Mouse (Mus musculus): ENCODE results near the gene Alpk1. TPM values are rescaled to one million over a fixed set of nuclear protein-coding genes. Genes with fewer than 3 reads are reported as not detected.

Alpk1 gene
- polyA plus RNA-seq, 1 experiment, result 1.6 TPM

GRCm38 (mm10) chr3:127759212-127759611, 21.1 kb downstream of the Alpk1 start:
- WGBS, result 12% methylated on average over 8 of the region's 8 CpGs
- H3K4me3 ChIP-seq (ENCODE audit: extremely low read depth, insufficient read depth, insufficient read length), result no peak overlapping the region
- no peaks in the 10 kb centered on the region for H3K27me3 ChIP-seq (ENCODE audit: control insufficient read depth, insufficient read depth, low read length)
- no peak overlapping the region for H3K27ac ChIP-seq (ENCODE audit: insufficient read depth, low read length)
- peak; percentile 7 to 14 for DNase-seq (ENCODE audit: low read depth in 1 of 2, low spot score in 2 of 2)
- H3K36me3 ChIP-seq (ENCODE audit: control insufficient read depth, insufficient read depth, low read length), result no peaks in the 10 kb centered on the region
- no peaks in the 10 kb centered on the region for H3K4me1 ChIP-seq (ENCODE audit: control insufficient read depth, insufficient read depth, insufficient read length)
- TF ChIP-seq CTCF (IDR thresholded peaks at IDR 0.05; ENCODE audit: extremely low read depth, insufficient read depth, insufficient read length, insufficient replicate concordance) (no peak), POLR2A (IDR thresholded peaks at IDR 0.05; ENCODE audit: low read depth, low read length) (no peak)

GRCm38 (mm10) chr3:127758806-127759205, 21.5 kb downstream of the Alpk1 start:
- Histone ChIP-seq H3K27ac (ENCODE audit: insufficient read depth, low read length) (no peak overlapping the region), H3K4me1 (ENCODE audit: control insufficient read depth, insufficient read depth, insufficient read length) (no peaks in the 10 kb centered on the region), H3K4me3 (ENCODE audit: extremely low read depth, insufficient read depth, insufficient read length) (no peak overlapping the region), H3K27me3 (ENCODE audit: control insufficient read depth, insufficient read depth, low read length) (no peaks in the 10 kb centered on the region), H3K36me3 (ENCODE audit: control insufficient read depth, insufficient read depth, low read length) (no peaks in the 10 kb centered on the region)
- WGBS, result 93% methylated on average over 4 of the region's 4 CpGs
- TF ChIP-seq CTCF (IDR thresholded peaks at IDR 0.05; ENCODE audit: extremely low read depth, insufficient read depth, insufficient read length, insufficient replicate concordance) (no peak), POLR2A (IDR thresholded peaks at IDR 0.05; ENCODE audit: low read depth, low read length) (no peak)
- no peak for DNase-seq (ENCODE audit: low read depth in 1 of 2, low spot score in 2 of 2)

- no peak overlapping the region for H3K27ac ChIP-seq (ENCODE audit: insufficient read depth, low read length)
- no peaks in the 10 kb centered on the region for H3K4me1 ChIP-seq (ENCODE audit: control insufficient read depth, insufficient read depth, insufficient read length)
- DNase-seq (ENCODE audit: low read depth in 1 of 2, low spot score in 2 of 2), result no peak
- H3K4me3 ChIP-seq (ENCODE audit: extremely low read depth, insufficient read depth, insufficient read length), result no peak overlapping the region
- H3K36me3 ChIP-seq (ENCODE audit: control insufficient read depth, insufficient read depth, low read length), result no peaks in the 10 kb centered on the region
- no peaks in the 10 kb centered on the region for H3K27me3 ChIP-seq (ENCODE audit: control insufficient read depth, insufficient read depth, low read length)
- no peak for TF ChIP-seq POLR2A (IDR thresholded peaks at IDR 0.05; ENCODE audit: low read depth, low read length)
- TF ChIP-seq CTCF (IDR thresholded peaks at IDR 0.05; ENCODE audit: extremely low read depth, insufficient read depth, insufficient read length, insufficient replicate concordance), result no peak
These were observed 22.4 kb downstream of the Alpk1 start for GRCm38 (mm10) chr3:127757886-127758301.

GRCm38 (mm10) chr3:127756458-127756857, 23.9 kb downstream of the Alpk1 start:
- TF ChIP-seq CTCF (IDR thresholded peaks at IDR 0.05; ENCODE audit: extremely low read depth, insufficient read depth, insufficient read length, insufficient replicate concordance) (no peak), POLR2A (IDR thresholded peaks at IDR 0.05; ENCODE audit: low read depth, low read length) (no peak)
- Histone ChIP-seq H3K36me3 (ENCODE audit: control insufficient read depth, insufficient read depth, low read length) (no peaks in the 10 kb centered on the region), H3K4me3 (ENCODE audit: extremely low read depth, insufficient read depth, insufficient read length) (no peak overlapping the region), H3K4me1 (ENCODE audit: control insufficient read depth, insufficient read depth, insufficient read length) (no peaks in the 10 kb centered on the region), H3K27me3 (ENCODE audit: control insufficient read depth, insufficient read depth, low read length) (no peaks in the 10 kb centered on the region), H3K27ac (ENCODE audit: insufficient read depth, low read length) (no peak overlapping the region)
- no peak for DNase-seq (ENCODE audit: low read depth in 1 of 2, low spot score in 2 of 2)
- WGBS, result 92% methylated on average over 6 of the region's 6 CpGs

GRCm38 (mm10) chr3:127749981-127750562, 30.3 kb downstream of the Alpk1 start:
- DNase-seq (ENCODE audit: low read depth in 1 of 2, low spot score in 2 of 2), result no peak
- H3K4me1 ChIP-seq (ENCODE audit: control insufficient read depth, insufficient read depth, insufficient read length), result no peaks in the 10 kb centered on the region
- no peak overlapping the region for H3K4me3 ChIP-seq (ENCODE audit: extremely low read depth, insufficient read depth, insufficient read length)
- no peak overlapping the region for H3K27ac ChIP-seq (ENCODE audit: insufficient read depth, low read length)
- 51% methylated on average over 12 of the region's 12 CpGs for WGBS
- H3K27me3 ChIP-seq (ENCODE audit: control insufficient read depth, insufficient read depth, low read length), result no peaks in the 10 kb centered on the region
- TF ChIP-seq POLR2A (IDR thresholded peaks at IDR 0.05; ENCODE audit: low read depth, low read length), result no peak
- TF ChIP-seq CTCF (IDR thresholded peaks at IDR 0.05; ENCODE audit: extremely low read depth, insufficient read depth, insufficient read length, insufficient replicate concordance), result no peak
- H3K36me3 ChIP-seq (ENCODE audit: control insufficient read depth, insufficient read depth, low read length), result no peaks in the 10 kb centered on the region

GRCm38 (mm10) chr3:127749266-127749665, 31.1 kb downstream of the Alpk1 start:
- H3K4me1 ChIP-seq (ENCODE audit: control insufficient read depth, insufficient read depth, insufficient read length), result no peaks in the 10 kb centered on the region
- TF ChIP-seq POLR2A (IDR thresholded peaks at IDR 0.05; ENCODE audit: low read depth, low read length) (no peak), CTCF (IDR thresholded peaks at IDR 0.05; ENCODE audit: extremely low read depth, insufficient read depth, insufficient read length, insufficient replicate concordance) (no peak)
- no peaks in the 10 kb centered on the region for H3K36me3 ChIP-seq (ENCODE audit: control insufficient read depth, insufficient read depth, low read length)
- DNase-seq (ENCODE audit: low read depth in 1 of 2, low spot score in 2 of 2), result no peak
- H3K4me3 ChIP-seq (ENCODE audit: extremely low read depth, insufficient read depth, insufficient read length), result no peak overlapping the region
- WGBS, result 66% methylated on average over 9 of the region's 9 CpGs
- no peaks in the 10 kb centered on the region for H3K27me3 ChIP-seq (ENCODE audit: control insufficient read depth, insufficient read depth, low read length)
- no peak overlapping the region for H3K27ac ChIP-seq (ENCODE audit: insufficient read depth, low read length)

GRCm38 (mm10) chr3:127748644-127749043, 31.7 kb downstream of the Alpk1 start:
- no peak for DNase-seq (ENCODE audit: low read depth in 1 of 2, low spot score in 2 of 2)
- 82% methylated on average over 4 of the region's 4 CpGs for WGBS
- TF ChIP-seq POLR2A (IDR thresholded peaks at IDR 0.05; ENCODE audit: low read depth, low read length) (no peak), CTCF (IDR thresholded peaks at IDR 0.05; ENCODE audit: extremely low read depth, insufficient read depth, insufficient read length, insufficient replicate concordance) (no peak)

More at GRCm38 (mm10) chr3:127748644-127749043, 31.7 kb downstream of the Alpk1 start:
- Histone ChIP-seq H3K36me3 (ENCODE audit: control insufficient read depth, insufficient read depth, low read length) (no peaks in the 10 kb centered on the region), H3K27me3 (ENCODE audit: control insufficient read depth, insufficient read depth, low read length) (no peaks in the 10 kb centered on the region), H3K4me1 (ENCODE audit: control insufficient read depth, insufficient read depth, insufficient read length) (no peaks in the 10 kb centered on the region), H3K4me3 (ENCODE audit: extremely low read depth, insufficient read depth, insufficient read length) (no peak overlapping the region), H3K27ac (ENCODE audit: insufficient read depth, low read length) (no peak overlapping the region)
